Mouse (Mus musculus) cortical plate, adult 2 months (tissue): Measurements from ENCODE around the gene Pou5f1.
"Not testable (repeated sequence)": the region's sequence is repeated elsewhere in the genome, so short reads cannot be mapped to it uniquely, and the experiment has no call there.

Experiments used
- CTCF ChIP-seq: fragments of 200-500 bp; IDR thresholded peaks from 2 replicates; pipeline ENCODE4 v1.5.1; 2011; ENCODE audit warnings: mild to moderate bottlenecking, control low read depth, low read length; ENCODE audit not compliant: insufficient read depth; ENCODE audit errors: extremely low read depth
- POLR2A ChIP-seq: fragments of 200-500 bp; IDR thresholded peaks from 2 replicates; pipeline ENCODE4 v1.6.1; 2011; ENCODE audit warnings: mild to moderate bottlenecking, low read length, control low read depth; ENCODE audit not compliant: insufficient read depth; ENCODE audit errors: extremely low read depth

DNA sequence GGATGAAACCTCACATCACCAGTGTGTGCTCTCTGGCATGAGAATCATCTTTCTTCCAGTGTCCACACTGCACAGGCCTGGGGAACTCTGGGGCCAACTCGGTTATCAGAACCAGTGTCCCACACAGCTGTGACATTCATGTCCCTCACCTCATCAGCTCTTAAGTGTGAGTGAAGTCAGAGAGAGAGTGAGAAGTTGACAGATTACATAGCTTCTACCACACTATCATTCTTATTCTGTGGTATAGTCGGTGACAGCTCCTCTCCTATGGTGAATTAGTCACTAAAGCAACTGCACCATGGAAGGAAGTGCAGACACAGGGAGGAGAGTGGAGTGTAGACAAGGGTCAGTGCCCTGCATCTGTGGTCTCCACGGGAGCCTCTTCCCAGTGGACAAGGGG is 36.9 kb upstream of the Pou5f1 start:
- not testable (repeated sequence) for TF ChIP-seq CTCF, POLR2A
